Comparison of ENCODE assay signal across 8 mouse cellular contexts in the genomic region with DNA sequence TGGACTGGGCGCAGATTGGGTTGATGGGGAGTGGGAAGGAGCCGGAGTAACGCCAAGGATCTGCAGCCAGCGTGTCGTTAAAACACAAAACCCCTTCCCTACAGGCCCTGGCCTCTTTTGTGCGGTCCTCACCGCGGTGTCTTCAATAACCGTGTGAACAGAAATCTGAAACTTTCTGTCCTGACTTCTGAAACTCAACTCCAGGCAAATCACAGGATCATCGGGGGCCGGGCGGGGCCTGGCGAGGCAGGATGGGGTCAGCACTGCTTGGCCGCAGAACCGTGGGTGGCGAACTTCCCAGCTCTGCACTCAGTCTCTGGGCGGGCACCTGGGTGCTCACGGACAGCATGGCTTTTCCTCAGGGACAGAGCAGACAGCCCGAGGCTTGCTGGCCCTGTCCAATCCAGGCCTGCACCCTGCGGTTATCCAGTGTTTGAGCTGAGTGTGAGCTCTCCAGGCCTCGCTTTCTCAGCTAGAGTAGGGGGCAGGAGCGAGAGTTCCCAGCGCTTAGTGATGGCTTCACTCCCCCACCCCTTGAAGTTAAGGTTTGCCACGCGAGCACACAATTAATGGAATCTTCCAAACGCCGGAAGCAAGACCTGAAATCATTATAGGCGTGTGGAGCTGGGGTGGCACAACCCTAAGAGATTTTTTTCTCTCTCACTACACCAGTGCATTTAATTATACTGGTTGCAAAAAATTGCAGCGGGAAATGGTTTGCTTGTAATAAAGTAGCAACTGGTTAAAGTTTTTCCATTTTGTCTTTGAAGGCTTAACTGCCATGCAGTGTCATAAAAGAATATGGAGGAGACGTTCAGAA. TPM values are rescaled to one million over a fixed set of nuclear protein-coding genes. Genes with fewer than 3 reads are reported as not detected.
DNase-seq lines count a peak whose midpoint lies in the region; ATAC-seq and TF ChIP-seq lines count a peak whose summit lies in the region.

No protein-coding gene starts in this region.

- H3K4me2 ChIP-seq in forebrain, embryonic 11.5 days (ENCODE audit: low read depth, low read length, severe bottlenecking): peak overlapping the region; percentile 88
- peak overlapping the region; percentile 69 for H3K4me2 ChIP-seq in hindbrain, embryonic 16.5 days (ENCODE audit: low read length)
- peak overlapping the region; percentile 76 for H3K4me2 ChIP-seq in liver, embryonic 13.5 days

- peak overlapping the region; percentile 77 for H3K27ac ChIP-seq in gastrocnemius, adult 2 months
- H3K27ac ChIP-seq in forebrain, embryonic 11.5 days (ENCODE audit: low read depth, low read length): no peak overlapping the region
- no peak overlapping the region for H3K27ac ChIP-seq in hindbrain, embryonic 16.5 days (ENCODE audit: low read depth, low read length)
- H3K27ac ChIP-seq in liver, embryonic 13.5 days: no peak overlapping the region

- 1% methylated on average over 30 of the region's 30 CpGs for WGBS in forebrain, embryonic 11.5 days
- WGBS in hindbrain, embryonic 16.5 days: 4% methylated on average over 30 of the region's 30 CpGs
- 6% methylated on average over 30 of the region's 30 CpGs for WGBS in liver, embryonic 13.5 days (ENCODE audit: insufficient replicate concordance)

- peak overlapping the region; percentile 35; the same call in 1 of the 2 replicates for H3K9ac ChIP-seq in forebrain, embryonic 11.5 days (ENCODE audit: low read length)
- H3K9ac ChIP-seq in hindbrain, embryonic 16.5 days (ENCODE audit: low read depth, low read length): peak overlapping the region; percentile 44; the same call in 1 of the 2 replicates
- H3K9ac ChIP-seq in liver, embryonic 13.5 days: no peak overlapping the region

- peak; percentile 7; the same call in 1 of the 2 replicates for ATAC-seq in forebrain, embryonic 11.5 days (replicated peaks; ENCODE audit: low FRiP score)
- ATAC-seq in hindbrain, embryonic 16.5 days: 0 out of 2 replicates have a peak, but pooled peaks have one; percentile 2
- no peak for ATAC-seq in liver, embryonic 13.5 days (ENCODE audit: low read depth)

- no peaks in the 10 kb centered on the region for H3K9me3 ChIP-seq in forebrain, embryonic 11.5 days (ENCODE audit: control insufficient read depth, low read length)
- no peaks in the 10 kb centered on the region for H3K9me3 ChIP-seq in hindbrain, embryonic 16.5 days (ENCODE audit: control insufficient read depth, low read length)
- no peaks in the 10 kb centered on the region for H3K9me3 ChIP-seq in liver, embryonic 13.5 days (replicated peaks)

- DNase-seq in gastrocnemius, adult 2 months: peak; percentile 30
- no peak for DNase-seq in gastrocnemius, postnatal 14 days
- peak; percentile 39 for DNase-seq in ZHBTc4 (ENCODE audit: low read depth, low spot score)
- DNase-seq in forebrain, embryonic 11.5 days (ENCODE audit: low spot score): peak; percentile 70
- no peak for DNase-seq in liver, embryonic 13.5 days
- peak; percentile 54 for DNase-seq in retina, embryonic 14.5 days (ENCODE audit: low spot score)
- DNase-seq in MN1 (ENCODE audit: low spot score): no peak

- H3K4me3 ChIP-seq in gastrocnemius, adult 2 months: peak overlapping the region; percentile 83
- peak overlapping the region; percentile 51 for H3K4me3 ChIP-seq in forebrain, embryonic 11.5 days (ENCODE audit: low read depth, low read length)
- H3K4me3 ChIP-seq in hindbrain, embryonic 16.5 days (ENCODE audit: low read length): peak overlapping the region; percentile 56
- H3K4me3 ChIP-seq in liver, embryonic 13.5 days (replicated peaks): no peak overlapping the region; the same call in none of the 2 replicates

- peaks cover 6% of the 10 kb centered on the region; the same call in 1 of the 2 replicates for H3K4me1 ChIP-seq in forebrain, embryonic 11.5 days (replicated peaks; ENCODE audit: control insufficient read depth, insufficient read depth, low read length)
- peaks cover 19% of the 10 kb centered on the region for H3K4me1 ChIP-seq in hindbrain, embryonic 16.5 days (ENCODE audit: control insufficient read depth, insufficient read depth, low read depth, low read length)
- peaks cover 22% of the 10 kb centered on the region for H3K4me1 ChIP-seq in liver, embryonic 13.5 days (replicated peaks)

- H3K27me3 ChIP-seq in forebrain, embryonic 11.5 days (ENCODE audit: control insufficient read depth, insufficient read depth, low read length): peaks cover 39% of the 10 kb centered on the region
- peaks cover 17% of the 10 kb centered on the region for H3K27me3 ChIP-seq in hindbrain, embryonic 16.5 days (replicated peaks; ENCODE audit: control insufficient read depth, insufficient read depth, low read length)
- H3K27me3 ChIP-seq in liver, embryonic 13.5 days: peaks cover 84% of the 10 kb centered on the region

- intact Hi-C loops in gastrocnemius, adult 2 months (cut with DNase I): loop anchor here (5.0 to 10.0 kb wide), 2 partner anchors 453 to 760 kb away; a partner anchor contains a TSS
- intact Hi-C loops in gastrocnemius, postnatal 14 days (cut with DNase I; ENCODE audit: low total_unique reads): no loop called here

- no peaks in the 10 kb centered on the region for H3K36me3 ChIP-seq in forebrain, embryonic 11.5 days (ENCODE audit: control insufficient read depth, insufficient read depth, low read length)
- no peaks in the 10 kb centered on the region for H3K36me3 ChIP-seq in hindbrain, embryonic 16.5 days (ENCODE audit: control insufficient read depth, insufficient read depth, low read length)
- no peaks in the 10 kb centered on the region for H3K36me3 ChIP-seq in liver, embryonic 13.5 days

- TF ChIP-seq CTCF in gastrocnemius, adult 2 months (IDR thresholded peaks at IDR 0.05): no peak

RNA-seq across cellular contexts. Expression of a gene that starts 1.8 kb away (rescaled TPM):
- total RNA-seq in gastrocnemius, adult 2 months (2021): under 1 TPM; 0.42 to 0.51 TPM
- total RNA-seq in gastrocnemius, postnatal 14 days (2021): 1 to 10 TPM in 1 of 2 experiments, under 1 TPM in 1; 0.73 to 1.0 TPM
- polyA plus RNA-seq in forebrain, embryonic 11.5 days (2014; fragmentation: Nextera tagmentation; extraction: Ambion mirVana): 2.3 and 2.4 TPM in 2 replicates
- polyA plus RNA-seq in hindbrain, embryonic 16.5 days (2015; fragmentation: Nextera tagmentation; extraction: Ambion mirVana): 5.1 and 5.3 TPM in 2 replicates
- 0.46 and 0.59 TPM in 2 replicates for polyA plus RNA-seq in liver, embryonic 13.5 days (2015; fragmentation: Nextera tagmentation; extraction: Ambion mirVana)

RNA-seq across cellular contexts. Expression of a gene that starts 41.3 kb away (rescaled TPM):
- 1 to 10 TPM; 1.5 to 2.8 TPM for total RNA-seq in gastrocnemius, adult 2 months (2021)
- total RNA-seq in gastrocnemius, postnatal 14 days (2021): 1 to 10 TPM; 4.9 to 5.2 TPM
- 7.6 and 8.8 TPM in 2 replicates for polyA plus RNA-seq in forebrain, embryonic 11.5 days (2014; fragmentation: Nextera tagmentation; extraction: Ambion mirVana)
- polyA plus RNA-seq in hindbrain, embryonic 16.5 days (2015; fragmentation: Nextera tagmentation; extraction: Ambion mirVana): 25.6 and 26.1 TPM in 2 replicates
- polyA plus RNA-seq in liver, embryonic 13.5 days (2015; fragmentation: Nextera tagmentation; extraction: Ambion mirVana): 11.8 and 13.9 TPM in 2 replicates

Comparison
In these comparisons a context has a peak if more than half of its experiments do, and no peak if none do; other contexts are left out.
1. DNase-seq: peak in gastrocnemius, adult 2 months (single experiment), ZHBTc4 (single experiment), forebrain, embryonic 11.5 days (single experiment) and retina, embryonic 14.5 days (single experiment); none in gastrocnemius, postnatal 14 days (single experiment), liver, embryonic 13.5 days (single experiment) and MN1 (single experiment).
2. Peak in every context shown above with its lines, with median percentiles within 50 percentile points of each other: H3K4me2 ChIP-seq.